Mouse (Mus musculus) heart, adult 2 months (tissue): ENCODE results near the gene Aif1l.

Experiments
- CTCF ChIP-seq: fragments of 200-600 bp; IDR thresholded peaks from 2 replicates; pipeline ENCODE4 v1.8.1; 2022; ENCODE audit warnings: antibody characterized with exemption, mild to moderate bottlenecking, moderate library complexity
- POLR2A ChIP-seq: fragments of 200-500 bp; IDR thresholded peaks from 2 replicates; pipeline ENCODE4 v1.6.1; 2011; ENCODE audit warnings: mild to moderate bottlenecking, low read depth, low read length, control low read depth; ENCODE audit not compliant: insufficient read depth

DNA sequence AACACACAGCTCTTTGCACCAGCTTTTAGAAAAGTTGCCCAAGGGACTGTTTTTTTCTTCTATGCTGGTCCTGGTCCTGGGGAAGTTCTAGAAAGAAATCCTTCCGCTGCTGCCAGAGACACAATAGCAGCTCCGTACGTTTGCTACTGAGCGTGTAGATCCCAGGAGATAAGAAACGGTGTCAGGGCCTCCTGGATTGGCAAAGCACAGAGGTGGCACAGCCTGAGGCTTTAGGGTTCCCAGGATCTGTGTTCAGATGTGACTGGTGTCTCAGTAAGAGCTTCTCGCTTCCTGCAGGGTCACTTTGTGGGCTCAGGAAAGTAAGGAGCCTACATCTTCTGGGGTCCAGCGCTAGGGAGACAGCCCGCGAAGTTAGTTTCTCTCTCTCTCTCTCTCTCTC, 1.0 kb downstream of the Aif1l start:
- TF ChIP-seq POLR2A (no peak), CTCF (no peak)
